Comparison of ENCODE assay signal across 14 mouse cellular contexts in genomic region chr3:38145444-38145843, GRCm38 (mm10).
A peak's percentile ranks its signal among the peaks of the same experiment; 100 is the strongest.
DNase-seq lines count a peak whose midpoint lies in the region; ATAC-seq and TF ChIP-seq lines count a peak whose summit lies in the region.
"Had no signal": no experiment of that assay in that cellular context is flagged by ENCODE, and none has a peak within 500 bp of the region (broad histone marks: within the 10 kb centered on the region; RNA-seq: fewer than 3 reads in every experiment).

No protein-coding gene starts in this region.

- H3K36me3 ChIP-seq in embryonic facial prominence, embryonic 14.5 days (ENCODE audit: control insufficient read depth, insufficient read depth, low read length), result no peaks in the 10 kb centered on the region
- H3K36me3 ChIP-seq in embryonic facial prominence, embryonic 10.5 days (replicated peaks), result no peaks in the 10 kb centered on the region
- H3K36me3 ChIP-seq in kidney, embryonic 16.5 days (ENCODE audit: insufficient read depth, low read length), result no peaks in the 10 kb centered on the region
- H3K36me3 ChIP-seq: forebrain, embryonic 10.5 days; hindbrain, embryonic 15.5 days; liver, embryonic 13.5 days had no signal

- peaks cover 7% of the 10 kb centered on the region; the same call in 1 of the 2 replicates for H3K4me1 ChIP-seq in embryonic facial prominence, embryonic 14.5 days (ENCODE audit: control insufficient read depth, insufficient read depth, low read length)
- 0 out of 2 replicates have a peak, but pooled peaks cover 5% of the 10 kb centered on the region for H3K4me1 ChIP-seq in embryonic facial prominence, embryonic 10.5 days
- H3K4me1 ChIP-seq in kidney, embryonic 16.5 days (ENCODE audit: insufficient read depth, low read length), result peaks cover 17% of the 10 kb centered on the region
- H3K4me1 ChIP-seq in lung, adult 2 months (ENCODE audit: control insufficient read depth, insufficient read depth, low read length), result peaks cover 21% of the 10 kb centered on the region
- H3K4me1 ChIP-seq: liver, embryonic 13.5 days had no signal

- H3K9me3 ChIP-seq in embryonic facial prominence, embryonic 14.5 days (ENCODE audit: control insufficient read depth, low read length), result no peaks in the 10 kb centered on the region
- H3K9me3 ChIP-seq in embryonic facial prominence, embryonic 10.5 days, result no peaks in the 10 kb centered on the region
- no peaks in the 10 kb centered on the region for H3K9me3 ChIP-seq in kidney, embryonic 16.5 days (ENCODE audit: low read length)
- H3K9me3 ChIP-seq: forebrain, embryonic 10.5 days; hindbrain, embryonic 15.5 days; liver, embryonic 13.5 days had no signal

- H3K27ac ChIP-seq in embryonic facial prominence, embryonic 14.5 days (replicated peaks; ENCODE audit: low read depth, low read length), result no peak overlapping the region
- no peak overlapping the region for H3K27ac ChIP-seq in embryonic facial prominence, embryonic 10.5 days (replicated peaks)
- H3K27ac ChIP-seq in kidney, embryonic 16.5 days (ENCODE audit: low read length), result peak overlapping the region; percentile 14; the same call in 1 of the 2 replicates
- H3K27ac ChIP-seq: forebrain, embryonic 10.5 days; hindbrain, embryonic 15.5 days; liver, embryonic 13.5 days had no signal

- ATAC-seq in embryonic facial prominence, embryonic 14.5 days (ENCODE audit: low read depth), result peak; percentile 71
- no peak for ATAC-seq in kidney, embryonic 16.5 days (ENCODE audit: low FRiP score, low TSS enrichment)

- no peak overlapping the region for H3K4me2 ChIP-seq in embryonic facial prominence, embryonic 14.5 days (ENCODE audit: low read depth, low read length)
- H3K4me2 ChIP-seq in kidney, embryonic 16.5 days (replicated peaks; ENCODE audit: low read depth, low read length), result no peak overlapping the region
- H3K4me2 ChIP-seq: hindbrain, embryonic 15.5 days; liver, embryonic 13.5 days; midbrain, embryonic 11.5 days had no signal

- peak; percentile 64 for DNase-seq in embryonic facial prominence, embryonic 14.5 days (ENCODE audit: low spot score)
- DNase-seq in embryonic facial prominence, embryonic 10.5 days (ENCODE audit: low spot score), result no peak
- DNase-seq in kidney, adult 18-20 months, result no peak
- DNase-seq in 3134 (ENCODE audit: extremely low read depth, insufficient read length, low spot score), result peak; percentile 36
- DNase-seq in lung, adult 2 months, result peak; percentile 32
- DNase-seq in right cerebral cortex, adult 2 months (ENCODE audit: low spot score in 2 of 2), result no peak
- DNase-seq in cerebellum, adult 11 months, result no peak
- DNase-seq: B cell, adult 2 months; cerebellum, adult 9-10 months; liver, embryonic 13.5 days had no signal

- no peak for TF ChIP-seq CTCF in lung, adult 2 months (IDR thresholded peaks at IDR 0.05; ENCODE audit: insufficient read depth, low read length)

- no peak for TF ChIP-seq POLR2A in lung, adult 2 months (IDR thresholded peaks at IDR 0.05; ENCODE audit: borderline replicate concordance, extremely low read depth, low read depth, low read length)

- 61% methylated on average over 2 of the region's 2 CpGs for WGBS in embryonic facial prominence, embryonic 14.5 days
- WGBS in embryonic facial prominence, embryonic 10.5 days, result 85% methylated on average over 2 of the region's 2 CpGs
- WGBS in kidney, embryonic 16.5 days, result 56% methylated on average over 2 of the region's 2 CpGs
- WGBS in lung, adult 2 months, result 19% methylated on average over 2 of the region's 2 CpGs

- H3K4me3 ChIP-seq in embryonic facial prominence, embryonic 14.5 days (ENCODE audit: low read depth, low read length), result no peak overlapping the region
- no peak overlapping the region for H3K4me3 ChIP-seq in embryonic facial prominence, embryonic 10.5 days
- no peak overlapping the region for H3K4me3 ChIP-seq in kidney, embryonic 16.5 days (ENCODE audit: low read length)
- H3K4me3 ChIP-seq in lung, adult 2 months (replicated peaks; ENCODE audit: extremely low read depth, low read depth, low read length), result no peak overlapping the region
- H3K4me3 ChIP-seq: forebrain, embryonic 10.5 days; hindbrain, embryonic 15.5 days; liver, embryonic 13.5 days had no signal

- no peaks in the 10 kb centered on the region for H3K27me3 ChIP-seq in embryonic facial prominence, embryonic 14.5 days (replicated peaks; ENCODE audit: control insufficient read depth, insufficient read depth, low read length)
- H3K27me3 ChIP-seq in embryonic facial prominence, embryonic 10.5 days (replicated peaks; ENCODE audit: low read depth, poor library complexity, severe bottlenecking), result no peaks in the 10 kb centered on the region
- no peaks in the 10 kb centered on the region for H3K27me3 ChIP-seq in kidney, embryonic 16.5 days (ENCODE audit: insufficient read depth, low read length)
- H3K27me3 ChIP-seq: hindbrain, embryonic 15.5 days; liver, embryonic 13.5 days had no signal

- H3K9ac ChIP-seq in embryonic facial prominence, embryonic 14.5 days (ENCODE audit: low read depth, low read length), result no peak overlapping the region
- H3K9ac ChIP-seq in kidney, embryonic 16.5 days (replicated peaks; ENCODE audit: low read length), result no peak overlapping the region
- H3K9ac ChIP-seq: hindbrain, embryonic 15.5 days; liver, embryonic 13.5 days had no signal

Comparison
In these comparisons a context has a peak if more than half of its experiments do, and no peak if none do; other contexts are left out.
1. DNase-seq: peak in embryonic facial prominence, embryonic 14.5 days (single experiment), 3134 (single experiment) and lung, adult 2 months (single experiment); none in embryonic facial prominence, embryonic 10.5 days (single experiment), kidney, adult 18-20 months (single experiment), right cerebral cortex, adult 2 months (0 of 2) and cerebellum, adult 11 months (single experiment).